Mouse (Mus musculus) liver, adult 2 months (tissue): ENCODE data around the gene Ttll11.

Experiments
- CTCF ChIP-seq: fragments of 200-500 bp; IDR thresholded peaks from 2 replicates; pipeline ENCODE4 v1.5.1; 2011; ENCODE audit warnings: low read depth, low read length, control low read depth
- POLR2A ChIP-seq: fragments of 200-500 bp; IDR thresholded peaks from 2 replicates; pipeline ENCODE4 v1.6.1; 2011; ENCODE audit warnings: low read length, control low read depth; ENCODE audit not compliant: insufficient read depth; ENCODE audit errors: extremely low read depth

GRCm38 (mm10) chr2:35760867-35761266 is 218.8 kb downstream of the Ttll11 start:
- TF ChIP-seq CTCF: no peak
- no peak for TF ChIP-seq POLR2A
